Mouse (Mus musculus) ZHBTc4 (cell line): Measurements from ENCODE around the gene Olfr1406.
A peak's percentile ranks its signal among the peaks of the same experiment; 100 is the strongest.
"Not testable (repeated sequence)": the region's sequence is repeated elsewhere in the genome, so short reads cannot be mapped to it uniquely, and the experiment has no call there.

Experiments used
- DNase-seq: peaks from one replicate; pipeline ENCODE4 v3.0.0-alpha.2; 2011; ENCODE audit warnings: low read depth, low spot score

Olfr1406 gene

GRCm38 (mm10) chr1:173190540-173190939 is at the start of gene Olfr1406:
Olfr1406 (minus strand) TSS chr1:173190640.
- DNase-seq, result no peak

GRCm38 (mm10) chr1:173237004-173237403 is 46.6 kb upstream of the Olfr1406 start:
- not testable (repeated sequence) for DNase-seq

DNA sequence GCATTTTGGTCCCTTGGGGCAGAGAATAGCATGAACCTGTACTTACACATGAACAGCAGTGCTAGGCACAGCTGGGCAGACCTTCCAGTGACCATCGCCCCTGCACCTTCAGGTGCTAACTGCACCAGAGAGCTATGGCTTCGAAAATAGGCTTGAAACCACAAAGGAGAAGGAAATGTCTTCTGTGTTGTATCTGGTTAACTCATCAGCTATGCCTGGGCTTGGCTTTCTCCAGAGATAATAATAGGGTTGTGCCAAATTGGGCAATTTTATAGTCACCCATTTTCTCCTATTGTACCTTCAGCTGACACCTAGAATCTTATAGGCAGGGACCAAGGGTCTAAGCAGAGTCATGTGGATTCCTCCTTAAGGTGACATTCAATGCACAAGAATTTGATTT is 36.6 kb upstream of the Olfr1406 start, which contains the start of gene Fcer1a:
Fcer1a (minus strand) TSS at position 134 of the 400 bp plus-strand sequence.
- no peak for DNase-seq

- DNase-seq, result no peak
Measured at GRCm38 (mm10) chr1:173216481-173216880, 26.0 kb upstream of the Olfr1406 start.

DNA sequence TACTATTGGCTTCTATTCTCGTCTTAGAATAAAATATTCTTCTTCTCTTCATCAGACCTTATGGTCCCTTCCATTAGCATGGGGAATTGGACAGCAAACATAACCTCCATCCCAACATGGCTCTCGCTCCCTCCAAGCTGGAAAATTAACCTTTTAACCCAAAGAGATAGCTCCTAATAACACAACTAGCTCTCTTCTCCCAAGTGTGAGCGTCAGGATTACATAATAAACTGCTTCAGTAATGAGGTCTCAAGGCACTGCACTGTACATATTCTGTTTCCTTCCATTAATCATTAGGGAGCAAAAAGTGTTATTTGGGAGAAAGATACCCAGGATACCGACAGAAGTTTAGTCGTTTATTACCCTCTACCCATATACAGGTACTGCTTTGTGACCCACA is 21.7 kb upstream of the Olfr1406 start, which contains the start of gene Olfr1404:
Olfr1404 (plus strand) TSS at position 301 of the 400 bp plus-strand sequence.
- DNase-seq, result no peak

- no peak for DNase-seq
Measured at GRCm38 (mm10) chr1:173197508-173197907, 7.1 kb upstream of the Olfr1406 start, which contains the start of gene Olfr218. Olfr218 (plus strand) TSS chr1:173197808.

DNA sequence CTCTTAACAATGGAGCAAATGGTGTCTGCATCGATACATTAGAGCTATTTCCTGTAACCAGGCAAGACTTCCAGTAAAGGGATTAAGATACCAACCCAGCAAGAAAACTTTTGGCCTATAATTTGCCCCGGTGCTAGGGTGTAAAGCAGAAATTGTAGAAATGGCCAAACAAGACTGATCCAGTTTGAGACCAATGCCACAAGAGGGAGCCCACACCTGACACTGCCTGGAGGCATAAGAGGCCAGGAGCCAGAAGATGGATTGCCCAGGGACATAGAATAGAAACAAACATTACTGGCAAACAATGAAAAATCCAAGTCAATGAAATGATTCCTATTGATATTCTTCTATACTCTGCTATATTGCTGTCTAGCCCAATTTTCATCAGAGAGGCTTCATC is 5.9 kb upstream of the Olfr1406 start:
- peak; percentile 6 for DNase-seq

- DNase-seq, result no peak
Measured at GRCm38 (mm10) chr1:173192059-173192458, 1.6 kb upstream of the Olfr1406 start.

GRCm38 (mm10) chr1:173174154-173174842 is 16.1 kb downstream of the Olfr1406 start:
- DNase-seq, result no peak

- no peak for DNase-seq
Measured at GRCm38 (mm10) chr1:173137274-173137673, 53.2 kb downstream of the Olfr1406 start, which contains the start of gene Olfr1408. Olfr1408 (minus strand) TSS chr1:173137374.
